18 mouse cellular contexts compared by ENCODE assay signal in the genomic region with DNA sequence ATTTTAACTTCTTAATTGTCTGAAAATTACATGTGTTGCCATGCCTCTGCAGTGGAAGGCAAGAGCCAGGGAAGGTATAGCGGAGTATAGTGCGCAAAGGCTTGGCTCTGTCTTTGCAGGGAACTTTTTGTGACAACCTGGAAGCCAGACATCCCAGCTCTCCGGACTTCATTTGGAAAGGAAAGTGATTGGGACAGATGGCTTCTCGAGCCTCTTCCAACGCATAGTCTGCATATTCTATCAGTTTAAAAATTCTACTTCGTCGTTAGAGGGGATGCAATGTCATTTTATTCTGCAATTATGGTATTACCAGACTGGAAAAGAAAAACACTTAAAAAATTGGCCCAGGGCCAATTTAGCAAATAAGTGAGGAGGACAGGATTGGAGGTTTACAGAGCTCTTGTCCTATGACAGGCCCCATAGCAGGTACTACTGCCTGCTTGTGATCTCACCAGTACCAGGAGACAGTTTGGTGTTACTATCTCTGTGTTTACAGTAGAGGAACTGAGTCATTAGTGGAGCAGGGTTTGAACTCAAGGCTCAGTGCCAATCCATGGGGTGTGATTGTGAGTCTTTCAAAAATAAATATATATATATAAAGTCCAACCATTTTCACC. TPM values are rescaled to one million over a fixed set of nuclear protein-coding genes. Genes with fewer than 3 reads are reported as not detected.
DNase-seq lines count a peak whose midpoint lies in the region; ATAC-seq and TF ChIP-seq lines count a peak whose summit lies in the region.
"Had no signal": no experiment of that assay in that cellular context is flagged by ENCODE, and none has a peak within 500 bp of the region (broad histone marks: within the 10 kb centered on the region; RNA-seq: fewer than 3 reads in every experiment).

No protein-coding gene starts in this region.

- peaks cover 97% of the 10 kb centered on the region for H3K79me2 ChIP-seq in myocyte (ENCODE audit: control insufficient read depth, insufficient read depth)

- H3K4me3 ChIP-seq in heart, embryonic 13.5 days: no peak overlapping the region
- H3K4me3 ChIP-seq in heart, embryonic 11.5 days (ENCODE audit: low read depth, low read length): no peak overlapping the region
- H3K4me3 ChIP-seq in neural tube, embryonic 13.5 days: no peak overlapping the region
- no peak overlapping the region for H3K4me3 ChIP-seq in neural tube, embryonic 15.5 days (replicated peaks)
- H3K4me3 ChIP-seq in myocyte: no peak overlapping the region
- H3K4me3 ChIP-seq: hindbrain, embryonic 10.5 days; left cerebral cortex, adult 2 months; limb, embryonic 13.5 days; megakaryocyte, embryonic 14.5 days had no signal

- H3K27ac ChIP-seq in heart, embryonic 13.5 days (replicated peaks): 0 out of 2 replicates have a peak overlapping the region, but pooled peaks have one; percentile 62
- no peak overlapping the region for H3K27ac ChIP-seq in heart, embryonic 11.5 days (ENCODE audit: low read depth, low read length)
- H3K27ac ChIP-seq in neural tube, embryonic 13.5 days (replicated peaks): no peak overlapping the region
- no peak overlapping the region for H3K27ac ChIP-seq in neural tube, embryonic 15.5 days (replicated peaks)
- H3K27ac ChIP-seq: hindbrain, embryonic 10.5 days; kidney, postnatal 0 days; limb, embryonic 13.5 days had no signal

- WGBS in heart, embryonic 13.5 days: 71% methylated on average over 7 of the region's 7 CpGs
- WGBS in heart, embryonic 11.5 days (ENCODE audit: insufficient replicate concordance): 84% methylated on average over 7 of the region's 7 CpGs
- WGBS in neural tube, embryonic 13.5 days: 70% methylated on average over 7 of the region's 7 CpGs
- WGBS in neural tube, embryonic 15.5 days: 54% methylated on average over 7 of the region's 7 CpGs

- peak; percentile 26 to 38 for DNase-seq in cerebellum, postnatal 10 days
- DNase-seq in cerebellum, adult 8-10 months: no peak
- DNase-seq in embryo, embryonic 11 days: no peak
- DNase-seq: adrenal gland, adult 2 months; B cell, adult 2 months; gastrocnemius, postnatal 36 days; right cerebral cortex, postnatal 14 days had no signal

- H3K4me1 ChIP-seq in heart, embryonic 13.5 days: peaks cover 58% of the 10 kb centered on the region
- peaks cover 24% of the 10 kb centered on the region for H3K4me1 ChIP-seq in heart, embryonic 11.5 days (ENCODE audit: control insufficient read depth, insufficient read depth, low read length)
- H3K4me1 ChIP-seq in neural tube, embryonic 13.5 days (replicated peaks): peaks cover 23% of the 10 kb centered on the region
- peaks cover 12% of the 10 kb centered on the region for H3K4me1 ChIP-seq in neural tube, embryonic 15.5 days
- H3K4me1 ChIP-seq: limb, embryonic 13.5 days had no signal

- TF ChIP-seq POLR2A in myocyte (IDR thresholded peaks at IDR 0.05; ENCODE audit: insufficient read length, low read depth): no peak

- no peaks in the 10 kb centered on the region for H3K36me3 ChIP-seq in heart, embryonic 13.5 days
- H3K36me3 ChIP-seq in heart, embryonic 11.5 days (ENCODE audit: control insufficient read depth, insufficient read depth, low read length): no peaks in the 10 kb centered on the region
- H3K36me3 ChIP-seq in neural tube, embryonic 13.5 days: no peaks in the 10 kb centered on the region
- H3K36me3 ChIP-seq in neural tube, embryonic 15.5 days: no peaks in the 10 kb centered on the region
- H3K36me3 ChIP-seq in myocyte (ENCODE audit: control insufficient read depth, insufficient read depth): no peaks in the 10 kb centered on the region
- H3K36me3 ChIP-seq: hindbrain, embryonic 10.5 days; limb, embryonic 13.5 days had no signal

- no peak for ATAC-seq in heart, embryonic 13.5 days (ENCODE audit: extremely low read depth, insufficient number of reproducible peaks, low FRiP score, low TSS enrichment)
- ATAC-seq in heart, embryonic 11.5 days (replicated peaks; ENCODE audit: insufficient number of reproducible peaks, low FRiP score, low TSS enrichment): no peak
- peak; percentile 52 for ATAC-seq in neural tube, embryonic 13.5 days (ENCODE audit: low read depth)
- no peak for ATAC-seq in neural tube, embryonic 15.5 days (ENCODE audit: low FRiP score)
- ATAC-seq: intestine, embryonic 16.5 days had no signal

- H3K9me3 ChIP-seq in heart, embryonic 13.5 days: no peaks in the 10 kb centered on the region
- H3K9me3 ChIP-seq in heart, embryonic 11.5 days (replicated peaks; ENCODE audit: control insufficient read depth, low read length): no peaks in the 10 kb centered on the region
- H3K9me3 ChIP-seq in neural tube, embryonic 13.5 days: no peaks in the 10 kb centered on the region
- H3K9me3 ChIP-seq in neural tube, embryonic 15.5 days (replicated peaks): no peaks in the 10 kb centered on the region
- H3K9me3 ChIP-seq: hindbrain, embryonic 10.5 days; limb, embryonic 13.5 days; megakaryocyte, embryonic 14.5 days had no signal

- H3K9ac ChIP-seq in heart, embryonic 13.5 days: no peak overlapping the region
- no peak overlapping the region for H3K9ac ChIP-seq in heart, embryonic 11.5 days (ENCODE audit: low read depth, low read length)
- no peak overlapping the region for H3K9ac ChIP-seq in neural tube, embryonic 13.5 days
- no peak overlapping the region for H3K9ac ChIP-seq in neural tube, embryonic 15.5 days (replicated peaks)
- H3K9ac ChIP-seq: limb, embryonic 13.5 days had no signal

- no peak overlapping the region for H3ac ChIP-seq in myocyte (ENCODE audit: control insufficient read depth, insufficient read length)

- H3K4me2 ChIP-seq in heart, embryonic 13.5 days: no peak overlapping the region
- no peak overlapping the region for H3K4me2 ChIP-seq in heart, embryonic 11.5 days
- H3K4me2 ChIP-seq in neural tube, embryonic 13.5 days: no peak overlapping the region
- no peak overlapping the region for H3K4me2 ChIP-seq in neural tube, embryonic 15.5 days
- peak overlapping the region; percentile 48 for H3K4me2 ChIP-seq in myocyte (ENCODE audit: low read depth)
- H3K4me2 ChIP-seq: limb, embryonic 13.5 days had no signal

- H3K27me3 ChIP-seq in heart, embryonic 13.5 days (replicated peaks): no peaks in the 10 kb centered on the region
- H3K27me3 ChIP-seq in heart, embryonic 11.5 days (ENCODE audit: control insufficient read depth, insufficient read depth, low read length): no peaks in the 10 kb centered on the region
- no peaks in the 10 kb centered on the region for H3K27me3 ChIP-seq in neural tube, embryonic 13.5 days
- no peaks in the 10 kb centered on the region for H3K27me3 ChIP-seq in neural tube, embryonic 15.5 days (replicated peaks)
- no peaks in the 10 kb centered on the region for H3K27me3 ChIP-seq in myocyte (ENCODE audit: control insufficient read depth, insufficient read depth, insufficient read length)
- H3K27me3 ChIP-seq: megakaryocyte, embryonic 14.5 days had no signal

TF ChIP-seq in myocyte, 11 proteins besides CTCF, POLR2A, EP300 and RAD21:
- TF ChIP-seq TCF3 (IDR thresholded peaks at IDR 0.05; ENCODE audit: insufficient read length, low read depth): no peak
- TF ChIP-seq MYOG (IDR thresholded peaks at IDR 0.05; ENCODE audit: control insufficient read depth in 1 of 3, insufficient read depth in 1 of 3, insufficient read length in 2 of 3, low read depth in 2 of 3): no peak
- TF ChIP-seq REST (IDR thresholded peaks at IDR 0.05; ENCODE audit: insufficient read depth, insufficient read length): no peak
- TF ChIP-seq CEBPB (IDR thresholded peaks at IDR 0.05; ENCODE audit: insufficient read depth, poor library complexity, severe bottlenecking): no peak
- TF ChIP-seq MYOD1 (IDR thresholded peaks at IDR 0.05; ENCODE audit: control insufficient read depth in 1 of 3, insufficient read length in 2 of 3, low read depth in 2 of 3): no peak
- TF ChIP-seq SRF (IDR thresholded peaks at IDR 0.05; ENCODE audit: control insufficient read depth, insufficient read length, low read depth): no peak
- TF ChIP-seq POLR2AphosphoS2 (IDR thresholded peaks at IDR 0.05; ENCODE audit: insufficient read length, low read depth): no peak
- no peak for TF ChIP-seq MAX (IDR thresholded peaks at IDR 0.05; ENCODE audit: low read depth)
TF ChIP-seq in myocyte: peak in this region for 0.

RNA-seq across cellular contexts. Expression of gene Hivep2, which starts 7.8 kb away (rescaled TPM):
- 3.8 and 4.2 TPM in 2 replicates for polyA plus RNA-seq in heart, embryonic 13.5 days (2015; fragmentation: Nextera tagmentation; extraction: Ambion mirVana)
- 7.3 and 8.0 TPM in 2 replicates for polyA plus RNA-seq in heart, embryonic 11.5 days (2014; fragmentation: Nextera tagmentation; extraction: Ambion mirVana)
- 8.6 and 9.5 TPM in 2 replicates for polyA plus RNA-seq in neural tube, embryonic 13.5 days (2015; fragmentation: Nextera tagmentation; extraction: Ambion mirVana)
- 10.4 and 11.7 TPM in 2 replicates for polyA plus RNA-seq in neural tube, embryonic 15.5 days (2015; fragmentation: Nextera tagmentation; extraction: Ambion mirVana)
- 9.6 TPM for polyA plus RNA-seq in myocyte (2012; fragmentation: generic; extraction: Trizol)

Comparison
In these comparisons a context has a peak if more than half of its experiments do, and no peak if none do; other contexts are left out.
1. DNase-seq: peak in cerebellum, postnatal 10 days (2 of 2); none in cerebellum, adult 8-10 months (single experiment) and embryo, embryonic 11 days (single experiment).